Mouse (Mus musculus): Measurements from ENCODE around the gene Acot13. TPM values are rescaled to one million over a fixed set of nuclear protein-coding genes. Genes with fewer than 3 reads are reported as not detected.
A peak's percentile ranks its signal among the peaks of the same experiment; 100 is the strongest.
"Not testable (repeated sequence)": the region's sequence is repeated elsewhere in the genome, so short reads cannot be mapped to it uniquely, and the experiment has no call there.

The Acot13 gene
- polyA plus RNA-seq, 1 experiment from 2014 or later: 53.3 TPM

- not testable (repeated sequence) for H3K9me3 ChIP-seq (replicated peaks; ENCODE audit: control insufficient read depth, low read length, poor library complexity, severe bottlenecking); H3K27ac ChIP-seq (ENCODE audit: low read length); H3K36me3 ChIP-seq (ENCODE audit: control insufficient read depth, insufficient read depth, low read length); H3K4me3 ChIP-seq (ENCODE audit: low read depth, low read length); H3K9ac ChIP-seq (ENCODE audit: low read depth, low read length); ATAC-seq; H3K4me2 ChIP-seq (ENCODE audit: low read length); H3K27me3 ChIP-seq (ENCODE audit: control insufficient read depth, insufficient read depth, low read depth, low read length)
- WGBS: 93% methylated on average over 8 of the region's 8 CpGs
- peaks cover 14% of the 10 kb centered on the region for H3K4me1 ChIP-seq (ENCODE audit: control insufficient read depth, insufficient read depth, low read length)
Measured at GRCm38 (mm10) chr13:24837765-24838164, 6.4 kb upstream of the Acot13 start.

GRCm38 (mm10) chr13:24832811-24833155, 1.4 kb upstream of the Acot13 start:
- ATAC-seq: no peak
- Histone ChIP-seq H3K4me1 (ENCODE audit: control insufficient read depth, insufficient read depth, low read length) (peaks cover 24% of the 10 kb centered on the region), H3K4me2 (ENCODE audit: low read length) (peak overlapping the region; percentile 65), H3K27me3 (ENCODE audit: control insufficient read depth, insufficient read depth, low read depth, low read length) (no peaks in the 10 kb centered on the region), H3K9ac (ENCODE audit: low read depth, low read length) (peak overlapping the region; percentile 83), H3K36me3 (ENCODE audit: control insufficient read depth, insufficient read depth, low read length) (no peaks in the 10 kb centered on the region), H3K9me3 (replicated peaks; ENCODE audit: control insufficient read depth, low read length, poor library complexity, severe bottlenecking) (no peaks in the 10 kb centered on the region), H3K27ac (ENCODE audit: low read length) (no peak overlapping the region), H3K4me3 (ENCODE audit: low read depth, low read length) (peak overlapping the region; percentile 61)
- 65% methylated on average over 2 of the region's 2 CpGs for WGBS

GRCm38 (mm10) chr13:24832131-24832810, 931 bp upstream of the Acot13 start:
- peak overlapping the region; percentile 83 for H3K9ac ChIP-seq (ENCODE audit: low read depth, low read length)
- peak overlapping the region; percentile 88 for H3K27ac ChIP-seq (ENCODE audit: low read length)
- peaks cover 24% of the 10 kb centered on the region for H3K4me1 ChIP-seq (ENCODE audit: control insufficient read depth, insufficient read depth, low read length)
- peak; percentile 49 for ATAC-seq
- no peaks in the 10 kb centered on the region for H3K9me3 ChIP-seq (replicated peaks; ENCODE audit: control insufficient read depth, low read length, poor library complexity, severe bottlenecking)
- WGBS: 3% methylated on average over 21 of the region's 21 CpGs
- H3K4me3 ChIP-seq (ENCODE audit: low read depth, low read length): peak overlapping the region; percentile 61
- no peaks in the 10 kb centered on the region for H3K36me3 ChIP-seq (ENCODE audit: control insufficient read depth, insufficient read depth, low read length)
- H3K27me3 ChIP-seq (ENCODE audit: control insufficient read depth, insufficient read depth, low read depth, low read length): no peaks in the 10 kb centered on the region
- H3K4me2 ChIP-seq (ENCODE audit: low read length): peak overlapping the region; percentile 65

GRCm38 (mm10) chr13:24830756-24831352, 486 bp downstream of the Acot13 start:
- Histone ChIP-seq H3K9ac (ENCODE audit: low read depth, low read length) (peak overlapping the region; percentile 83), H3K4me1 (ENCODE audit: control insufficient read depth, insufficient read depth, low read length) (peaks cover 24% of the 10 kb centered on the region), H3K27me3 (ENCODE audit: control insufficient read depth, insufficient read depth, low read depth, low read length) (no peaks in the 10 kb centered on the region), H3K27ac (ENCODE audit: low read length) (peak overlapping the region; percentile 56), H3K9me3 (replicated peaks; ENCODE audit: control insufficient read depth, low read length, poor library complexity, severe bottlenecking) (no peaks in the 10 kb centered on the region), H3K4me3 (ENCODE audit: low read depth, low read length) (peak overlapping the region; percentile 61), H3K4me2 (ENCODE audit: low read length) (peak overlapping the region; percentile 65), H3K36me3 (ENCODE audit: control insufficient read depth, insufficient read depth, low read length) (no peaks in the 10 kb centered on the region)
- no peak for ATAC-seq
- WGBS: 2% methylated on average over 20 of the region's 20 CpGs

GRCm38 (mm10) chr13:24826116-24826515, 5.2 kb downstream of the Acot13 start:
- Histone ChIP-seq H3K27ac (ENCODE audit: low read length) (no peak overlapping the region), H3K36me3 (ENCODE audit: control insufficient read depth, insufficient read depth, low read length) (no peaks in the 10 kb centered on the region)
- 81% methylated on average over 7 of the region's 7 CpGs for WGBS

GRCm38 (mm10) chr13:24825587-24825986, 5.8 kb downstream of the Acot13 start:
- no peak for ATAC-seq
- no peaks in the 10 kb centered on the region for H3K36me3 ChIP-seq (ENCODE audit: control insufficient read depth, insufficient read depth, low read length)
- H3K9me3 ChIP-seq (replicated peaks; ENCODE audit: control insufficient read depth, low read length, poor library complexity, severe bottlenecking): no peaks in the 10 kb centered on the region
- H3K27ac ChIP-seq (ENCODE audit: low read length): no peak overlapping the region
- peaks cover under 1% of the 10 kb centered on the region; the same call in 1 of the 2 replicates for H3K4me1 ChIP-seq (ENCODE audit: control insufficient read depth, insufficient read depth, low read length)
- no peaks in the 10 kb centered on the region for H3K27me3 ChIP-seq (ENCODE audit: control insufficient read depth, insufficient read depth, low read depth, low read length)
- H3K9ac ChIP-seq (ENCODE audit: low read depth, low read length): no peak overlapping the region
- no peak overlapping the region for H3K4me2 ChIP-seq (ENCODE audit: low read length)
- 94% methylated on average over 4 of the region's 4 CpGs for WGBS
- H3K4me3 ChIP-seq (ENCODE audit: low read depth, low read length): no peak overlapping the region

More at GRCm38 (mm10) chr13:24826116-24826515, 5.2 kb downstream of the Acot13 start:
- ATAC-seq: no peak
- no peaks in the 10 kb centered on the region for H3K27me3 ChIP-seq (ENCODE audit: control insufficient read depth, insufficient read depth, low read depth, low read length)
- no peak overlapping the region for H3K4me2 ChIP-seq (ENCODE audit: low read length)
- no peaks in the 10 kb centered on the region for H3K9me3 ChIP-seq (replicated peaks; ENCODE audit: control insufficient read depth, low read length, poor library complexity, severe bottlenecking)
- peaks cover 3% of the 10 kb centered on the region; the same call in 1 of the 2 replicates for H3K4me1 ChIP-seq (ENCODE audit: control insufficient read depth, insufficient read depth, low read length)
- no peak overlapping the region for H3K9ac ChIP-seq (ENCODE audit: low read depth, low read length)
- no peak overlapping the region for H3K4me3 ChIP-seq (ENCODE audit: low read depth, low read length)

- H3K4me1 ChIP-seq (ENCODE audit: control insufficient read depth, insufficient read depth, low read length): no peaks in the 10 kb centered on the region
- H3K4me3 ChIP-seq (ENCODE audit: low read depth, low read length): no peak overlapping the region
- H3K27ac ChIP-seq (ENCODE audit: low read length): no peak overlapping the region
- H3K36me3 ChIP-seq (ENCODE audit: control insufficient read depth, insufficient read depth, low read length): no peaks in the 10 kb centered on the region
- H3K9me3 ChIP-seq (replicated peaks; ENCODE audit: control insufficient read depth, low read length, poor library complexity, severe bottlenecking): no peaks in the 10 kb centered on the region
- no peak overlapping the region for H3K4me2 ChIP-seq (ENCODE audit: low read length)
- ATAC-seq: no peak
- no peak overlapping the region for H3K9ac ChIP-seq (ENCODE audit: low read depth, low read length)
- 96% methylated on average over 4 of the region's 4 CpGs for WGBS
- H3K27me3 ChIP-seq (ENCODE audit: control insufficient read depth, insufficient read depth, low read depth, low read length): no peaks in the 10 kb centered on the region
Measured at GRCm38 (mm10) chr13:24824647-24825046, 6.7 kb downstream of the Acot13 start.

- no peaks in the 10 kb centered on the region for H3K27me3 ChIP-seq (ENCODE audit: control insufficient read depth, insufficient read depth, low read depth, low read length)
- WGBS: 85% methylated on average over 16 of the region's 16 CpGs
- H3K4me2 ChIP-seq (ENCODE audit: low read length): no peak overlapping the region
- H3K9ac ChIP-seq (ENCODE audit: low read depth, low read length): no peak overlapping the region
- no peak overlapping the region for H3K27ac ChIP-seq (ENCODE audit: low read length)
- H3K36me3 ChIP-seq (ENCODE audit: control insufficient read depth, insufficient read depth, low read length): no peaks in the 10 kb centered on the region
- H3K4me3 ChIP-seq (ENCODE audit: low read depth, low read length): no peak overlapping the region
- ATAC-seq: no peak
- H3K9me3 ChIP-seq (replicated peaks; ENCODE audit: control insufficient read depth, low read length, poor library complexity, severe bottlenecking): no peaks in the 10 kb centered on the region
- H3K4me1 ChIP-seq (ENCODE audit: control insufficient read depth, insufficient read depth, low read length): no peaks in the 10 kb centered on the region
Measured at GRCm38 (mm10) chr13:24822663-24823343, 8.5 kb downstream of the Acot13 start.

- H3K9me3 ChIP-seq (replicated peaks; ENCODE audit: control insufficient read depth, low read length, poor library complexity, severe bottlenecking): no peaks in the 10 kb centered on the region
Measured at GRCm38 (mm10) chr13:24819931-24820330, 11.4 kb downstream of the Acot13 start.

More at GRCm38 (mm10) chr13:24819931-24820330, 11.4 kb downstream of the Acot13 start:
- Histone ChIP-seq H3K36me3 (ENCODE audit: control insufficient read depth, insufficient read depth, low read length) (0 out of 2 replicates have a peak, but pooled peaks cover under 1% of the 10 kb centered on the region), H3K4me2 (ENCODE audit: low read length) (no peak overlapping the region), H3K27me3 (ENCODE audit: control insufficient read depth, insufficient read depth, low read depth, low read length) (no peaks in the 10 kb centered on the region), H3K9ac (ENCODE audit: low read depth, low read length) (no peak overlapping the region), H3K4me1 (ENCODE audit: control insufficient read depth, insufficient read depth, low read length) (no peaks in the 10 kb centered on the region), H3K27ac (ENCODE audit: low read length) (no peak overlapping the region), H3K4me3 (ENCODE audit: low read depth, low read length) (no peak overlapping the region)
- WGBS: 83% methylated on average over 1 of the region's 1 CpGs
- no peak for ATAC-seq
